Mouse (Mus musculus) embryonic facial prominence, embryonic 10.5 days (tissue): ENCODE measurements around the gene 1500009C09Rik. TPM values are rescaled to one million over a fixed set of nuclear protein-coding genes. Genes with fewer than 3 reads are reported as not detected.
"Not testable (repeated sequence)": the region's sequence is repeated elsewhere in the genome, so short reads cannot be mapped to it uniquely, and the experiment has no call there.

Experiments
- DNase-seq: peaks from one replicate; pipeline ENCODE4 v3.0.0-alpha.2; 2017; ENCODE audit warnings: low spot score
- H3K27ac ChIP-seq: fragments of 300-500 bp; sonication (generic); replicated peaks from 2 replicates; pipeline ENCODE4 v1.5.1; 2016; ENCODE audit warnings: mild to moderate bottlenecking
- H3K27me3 ChIP-seq: fragments of 300-500 bp; sonication (generic); replicated peaks from 2 replicates; pipeline ENCODE4 v1.6.1; 2016; ENCODE audit warnings: low read depth, mild to moderate bottlenecking; ENCODE audit not compliant: poor library complexity, severe bottlenecking
- H3K36me3 ChIP-seq: fragments of 300-500 bp; sonication (generic); replicated peaks from 2 replicates; pipeline ENCODE4 v1.6.1; 2016; ENCODE audit warnings: mild to moderate bottlenecking, moderate library complexity
- H3K4me1 ChIP-seq: fragments of 300-500 bp; sonication (generic); 2 replicates; pipeline ENCODE4 v1.6.1; 2016
- H3K4me3 ChIP-seq: fragments of 300-500 bp; sonication (generic); 2 replicates; pipeline ENCODE4 v1.5.1; 2016; ENCODE audit warnings: mild to moderate bottlenecking, moderate library complexity
- H3K9me3 ChIP-seq: fragments of 300-500 bp; sonication (generic); 2 replicates; pipeline ENCODE4 v1.6.1; 2016; ENCODE audit warnings: mild to moderate bottlenecking
- WGBS: fragments of 180-500 bp; shearing (Covaris S2); methylation state at CpG from one replicate; pipeline ENCODE4 v1.1.7; 2016; 5-methylcytosine and 5-hydroxymethylcytosine counted together
- polyA plus RNA-seq: library from polyadenylated mRNA; unstranded; fragments of >200 nt; fragmentation: Nextera tagmentation; extraction: Ambion mirVana; gene quantifications from 2 replicates; pipeline ENCODE4 v1.2.1, GENCODE M21; 2016

1500009C09Rik gene
- polyA plus RNA-seq, 1 experiment from 2014 or later: not detected

DNA sequence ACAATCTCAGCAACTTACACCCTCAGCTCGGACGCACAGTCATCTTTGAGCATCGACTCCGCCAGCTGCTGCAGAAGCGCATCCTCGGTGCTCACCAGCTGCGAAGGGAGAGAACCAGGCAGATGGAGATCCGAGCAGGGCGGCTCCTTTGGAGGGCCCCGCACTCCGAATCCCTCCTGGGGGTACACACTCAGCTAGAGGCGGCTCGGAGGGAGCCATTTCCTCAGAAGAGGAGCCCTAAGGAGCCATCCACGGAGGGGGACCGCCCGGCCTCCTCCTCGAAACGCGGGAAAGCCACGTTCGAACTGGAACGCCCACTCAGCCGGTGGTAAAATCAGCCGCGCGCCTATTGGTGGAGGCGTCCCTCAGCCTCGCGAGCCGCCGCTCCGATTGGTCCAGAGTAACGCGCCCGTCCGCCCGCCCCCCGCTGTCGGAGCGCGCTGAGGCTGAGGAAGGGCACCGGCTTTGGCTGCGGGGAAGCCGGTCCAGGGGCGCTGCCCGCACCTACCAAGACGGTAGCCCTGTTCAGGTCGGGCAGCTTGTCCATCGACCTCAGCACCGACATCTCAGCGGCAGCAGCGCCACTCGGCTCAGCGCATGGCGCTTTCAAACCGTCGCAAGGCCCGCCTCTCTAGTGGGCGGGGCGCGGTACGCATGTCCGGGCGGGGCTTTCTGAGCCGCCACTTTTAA lies 7.9 kb upstream of the 1500009C09Rik start, which contains the start of gene Cenpm:
Cenpm (minus strand) TSS at position 634 of the 690 bp plus-strand sequence.
- Histone ChIP-seq H3K4me1 (peaks cover 11% of the 10 kb centered on the region), H3K4me3 (peak within 1 kb of the TSS; percentile 73), H3K27ac (peak within 1 kb of the TSS; percentile 92), H3K36me3 (peaks cover 5% of the 10 kb centered on the region), H3K27me3 (no peaks in the 10 kb centered on the region), H3K9me3 (no peaks in the 10 kb centered on the region)
- DNase-seq: peak; percentile 95
- WGBS: under 1% methylated on average over 65 of the region's 65 CpGs

DNA sequence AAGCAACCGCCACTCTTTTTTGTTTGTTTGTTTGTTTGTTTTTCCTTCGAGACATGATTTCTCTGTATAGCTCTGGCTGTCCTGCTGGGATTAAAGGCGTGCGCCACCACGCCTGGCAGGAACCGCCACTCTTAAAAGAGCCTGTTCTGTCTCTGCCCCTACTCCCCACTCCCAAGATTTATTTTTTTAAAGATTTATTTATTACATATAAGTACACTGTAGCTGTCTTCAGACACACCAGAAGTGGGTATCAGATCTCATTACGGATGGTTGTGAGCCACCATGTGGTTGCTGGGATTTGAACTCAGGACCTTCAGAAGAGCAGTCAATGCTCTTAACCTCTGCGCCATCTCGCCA lies 7.4 kb upstream of the 1500009C09Rik start:
- DNase-seq, H3K36me3 ChIP-seq, H3K27me3 ChIP-seq, H3K9me3 ChIP-seq: not testable (repeated sequence)
- peaks cover 11% of the 10 kb centered on the region for H3K4me1 ChIP-seq
- 23% methylated on average over 9 of the region's 9 CpGs for WGBS
- H3K27ac ChIP-seq: peak overlapping the region; percentile 92
- peak overlapping the region; percentile 73 for H3K4me3 ChIP-seq

DNA sequence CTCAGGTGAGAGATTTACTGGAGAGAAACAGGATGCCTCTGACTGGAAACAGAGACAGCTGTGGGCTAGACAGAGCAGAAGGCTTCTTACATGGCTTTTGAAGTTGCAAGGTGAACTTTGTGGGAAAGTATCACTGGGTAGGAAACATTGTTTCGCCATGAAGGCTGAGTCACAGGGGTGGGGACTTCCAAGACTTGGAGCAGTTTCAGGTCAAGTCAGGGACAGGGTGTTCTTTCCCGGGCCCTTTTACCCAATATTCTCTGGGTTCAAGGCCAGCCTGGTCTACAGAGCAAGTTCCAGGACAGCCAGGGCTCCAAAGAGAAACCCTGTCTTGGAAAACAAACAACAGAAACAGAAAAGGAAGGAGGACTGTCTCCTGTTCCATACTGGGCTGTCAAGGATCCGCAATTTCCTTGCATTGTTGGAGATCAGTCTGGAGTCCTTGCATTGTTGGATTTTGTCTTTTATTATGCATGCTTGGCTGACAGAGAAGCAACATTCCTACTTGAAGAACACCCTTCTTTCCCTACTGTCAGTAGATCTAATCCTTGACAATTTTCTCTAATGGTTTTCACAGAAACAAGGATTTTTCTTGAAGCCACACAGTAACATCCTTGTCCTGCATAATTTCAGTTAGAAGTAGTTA lies 4.9 kb upstream of the 1500009C09Rik start:
- Histone ChIP-seq H3K27me3 (no peaks in the 10 kb centered on the region), H3K4me1 (peaks cover 11% of the 10 kb centered on the region), H3K4me3 (no peak overlapping the region), H3K36me3 (no peaks in the 10 kb centered on the region), H3K9me3 (peaks cover 3% of the 10 kb centered on the region; the same call in 1 of the 2 replicates), H3K27ac (no peak overlapping the region)
- DNase-seq: no peak
- 81% methylated on average over 3 of the region's 3 CpGs for WGBS

DNA sequence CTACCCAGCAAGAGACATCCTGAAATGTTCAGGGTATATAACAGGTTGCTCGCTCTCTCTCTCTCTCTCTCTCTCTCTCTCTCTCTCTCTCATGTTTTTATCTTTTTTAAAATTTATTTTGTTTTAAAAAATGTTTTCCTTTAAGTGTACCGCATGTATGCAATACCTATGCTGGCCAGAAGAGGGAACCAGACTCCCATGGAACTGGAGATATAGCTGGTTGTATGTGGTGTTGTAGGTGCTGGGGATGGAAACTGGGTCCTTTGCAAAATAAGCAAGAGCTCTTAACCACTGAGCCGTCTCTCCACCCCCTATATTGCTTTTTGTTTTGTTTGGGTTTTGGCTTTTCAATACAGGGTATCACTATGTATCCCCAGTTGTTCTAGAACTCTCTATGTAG lies 618 bp upstream of the 1500009C09Rik start:
- WGBS: 93% methylated on average over 3 of the region's 3 CpGs
- peaks cover 15% of the 10 kb centered on the region for H3K4me1 ChIP-seq
- H3K4me3 ChIP-seq: no peak overlapping the region
- H3K9me3 ChIP-seq: peaks cover 3% of the 10 kb centered on the region; the same call in 1 of the 2 replicates
- H3K27ac ChIP-seq: no peak overlapping the region
- no peak for DNase-seq
- H3K36me3 ChIP-seq: no peaks in the 10 kb centered on the region
- peaks cover 6% of the 10 kb centered on the region; the same call in 1 of the 2 replicates for H3K27me3 ChIP-seq

DNA sequence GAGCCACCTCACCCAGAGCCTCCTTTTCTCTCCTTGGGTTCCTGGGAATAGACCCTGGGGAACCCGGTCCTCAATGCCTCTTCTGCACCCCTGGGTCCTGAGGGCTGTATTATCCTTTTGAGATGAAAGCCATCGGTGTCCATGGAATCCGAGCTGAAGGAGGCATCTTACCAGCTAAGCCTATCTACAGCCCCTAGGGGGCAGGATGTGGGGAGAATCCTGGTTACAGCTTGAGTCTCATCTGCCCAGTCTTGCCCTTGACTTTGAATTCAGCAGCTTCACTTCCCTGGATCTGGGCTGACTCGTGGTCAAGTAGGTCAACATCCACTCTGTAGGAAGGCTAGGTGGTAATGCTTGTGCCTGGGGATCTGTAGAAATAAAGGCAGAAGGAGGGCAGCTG lies 3.1 kb downstream of the 1500009C09Rik start:
- H3K4me3 ChIP-seq: no peak overlapping the region
- peaks cover 3% of the 10 kb centered on the region; the same call in 1 of the 2 replicates for H3K9me3 ChIP-seq
- H3K27ac ChIP-seq: no peak overlapping the region
- peaks cover 16% of the 10 kb centered on the region for H3K27me3 ChIP-seq
- H3K4me1 ChIP-seq: peaks cover 22% of the 10 kb centered on the region
- DNase-seq: no peak
- 46% methylated on average over 4 of the region's 4 CpGs for WGBS
- no peaks in the 10 kb centered on the region for H3K36me3 ChIP-seq

DNA sequence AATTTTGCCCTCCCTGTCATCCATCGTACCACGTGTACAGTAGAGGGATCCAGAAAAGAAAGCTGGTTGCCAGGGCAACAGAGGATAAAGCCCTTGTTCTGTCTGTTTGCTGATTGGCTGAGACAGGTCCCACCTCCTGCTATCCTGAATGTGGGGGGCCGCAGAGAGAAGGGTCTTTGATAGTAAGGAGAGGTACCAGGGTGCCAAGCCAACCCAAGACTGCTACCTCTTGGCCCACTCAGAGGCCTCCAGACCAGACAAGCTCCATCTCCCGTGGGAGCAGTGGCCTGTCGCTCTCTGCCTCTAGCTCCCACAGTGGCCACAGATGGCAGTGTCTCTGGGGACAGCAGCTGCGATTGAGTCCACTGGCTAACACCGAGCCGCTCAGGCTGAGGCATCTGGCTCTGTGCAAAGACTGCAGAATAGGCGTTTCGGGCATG lies 3.8 kb downstream of the 1500009C09Rik start:
- DNase-seq: peak; percentile 36
- peak overlapping the region; percentile 57 for H3K27ac ChIP-seq
- no peaks in the 10 kb centered on the region for H3K36me3 ChIP-seq
- H3K4me3 ChIP-seq: peak overlapping the region; percentile 42; the same call in 1 of the 2 replicates
- H3K27me3 ChIP-seq: peaks cover 21% of the 10 kb centered on the region
- peaks cover 3% of the 10 kb centered on the region; the same call in 1 of the 2 replicates for H3K9me3 ChIP-seq
- WGBS: 21% methylated on average over 10 of the region's 10 CpGs
- peaks cover 22% of the 10 kb centered on the region for H3K4me1 ChIP-seq

DNA sequence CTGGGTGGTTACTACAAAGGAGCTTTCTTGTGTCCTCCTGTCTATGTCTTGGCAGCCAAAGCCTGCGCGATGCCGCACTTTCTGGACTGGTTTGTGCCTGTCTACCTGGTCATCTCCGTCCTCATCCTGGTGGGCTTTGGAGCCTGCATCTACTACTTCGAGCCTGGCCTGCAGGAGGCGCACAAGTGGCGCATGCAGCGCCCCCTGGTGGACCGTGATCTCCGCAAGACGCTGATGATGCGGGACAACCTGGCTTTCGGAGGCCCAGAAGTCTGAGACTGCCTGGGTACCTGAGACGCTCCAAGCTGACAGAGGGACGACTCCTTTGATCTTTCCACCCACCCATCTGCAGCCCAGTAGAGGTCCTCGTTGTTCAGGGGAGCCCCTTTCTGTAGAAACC lies 7.3 kb downstream of the 1500009C09Rik start:
- Histone ChIP-seq H3K4me1 (peaks cover 24% of the 10 kb centered on the region), H3K27me3 (peaks cover 36% of the 10 kb centered on the region), H3K9me3 (no peaks in the 10 kb centered on the region), H3K36me3 (no peaks in the 10 kb centered on the region), H3K27ac (no peak overlapping the region), H3K4me3 (no peak overlapping the region)
- WGBS: 11% methylated on average over 16 of the region's 16 CpGs
- peak; percentile 86 for DNase-seq

DNA sequence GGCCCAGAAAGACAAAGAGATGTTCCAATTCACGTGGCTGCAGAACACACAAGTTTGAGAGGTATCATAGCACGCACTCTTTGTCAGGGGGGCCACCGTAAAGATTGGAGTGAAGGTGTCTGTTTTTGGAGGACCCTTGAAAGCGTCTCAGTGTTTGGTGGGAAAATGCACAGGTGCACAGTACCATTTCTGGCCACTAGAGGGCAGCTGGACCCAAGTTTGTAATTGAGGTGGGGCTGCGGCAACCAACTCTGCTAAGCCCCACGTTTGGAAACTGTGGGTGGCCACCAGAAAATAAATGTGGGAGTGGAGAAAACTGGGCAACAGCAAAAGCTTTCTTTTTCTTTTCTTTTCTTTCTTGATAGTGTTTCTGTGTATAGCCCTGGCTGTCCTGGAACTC lies 14.2 kb downstream of the 1500009C09Rik start:
- Histone ChIP-seq H3K36me3 (no peaks in the 10 kb centered on the region), H3K27me3 (peaks cover 27% of the 10 kb centered on the region), H3K27ac (no peak overlapping the region), H3K4me1 (peaks cover 18% of the 10 kb centered on the region), H3K4me3 (no peak overlapping the region), H3K9me3 (no peaks in the 10 kb centered on the region)
- peak; percentile 77 for DNase-seq
- 14% methylated on average over 6 of the region's 6 CpGs for WGBS

DNA sequence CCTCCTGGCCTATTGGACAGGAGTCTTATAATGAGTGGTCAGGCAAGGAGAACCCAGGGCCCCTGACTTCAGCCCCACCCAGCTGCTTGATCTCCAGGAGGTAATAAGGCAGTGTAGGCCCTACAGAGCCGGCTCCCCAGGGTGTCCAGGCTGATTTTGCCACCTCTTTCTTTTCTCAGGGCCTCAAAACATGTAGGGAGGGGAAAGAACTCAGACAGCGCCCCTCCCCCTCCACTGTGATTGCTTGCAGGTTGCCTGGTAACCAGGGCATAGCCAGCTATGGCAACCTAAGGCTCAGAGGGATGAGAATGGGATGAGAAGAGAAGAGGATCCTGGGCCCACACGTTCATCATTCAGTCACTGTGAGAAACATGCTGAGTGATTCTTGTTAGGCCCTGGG lies 16.0 kb downstream of the 1500009C09Rik start:
- Histone ChIP-seq H3K27ac (0 out of 2 replicates have a peak overlapping the region, but pooled peaks have one; percentile 8), H3K9me3 (no peaks in the 10 kb centered on the region), H3K36me3 (no peaks in the 10 kb centered on the region), H3K4me1 (peaks cover 18% of the 10 kb centered on the region), H3K4me3 (no peak overlapping the region), H3K27me3 (peaks cover 37% of the 10 kb centered on the region)
- DNase-seq: peak; percentile 44
- WGBS: 34% methylated on average over 3 of the region's 3 CpGs

DNA sequence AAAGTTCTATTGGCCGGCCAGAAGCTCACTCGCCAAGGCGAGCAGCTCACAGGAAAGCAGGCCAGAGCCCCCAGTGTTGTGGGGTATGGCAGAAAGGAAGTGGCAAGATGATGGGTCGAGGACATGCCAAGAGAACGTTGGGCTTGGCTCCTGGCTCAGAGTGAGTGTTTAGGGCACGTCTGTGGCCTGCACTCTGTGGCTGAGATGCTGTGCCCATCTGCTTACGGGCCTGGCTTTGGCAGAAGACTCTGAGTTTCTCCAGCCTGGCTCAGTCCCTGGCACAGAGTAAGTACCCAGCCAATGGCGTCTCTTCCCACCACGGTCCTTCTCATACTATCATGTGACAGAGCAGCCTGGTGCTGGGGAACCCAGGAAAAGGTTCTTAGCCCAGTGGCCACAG lies 16.6 kb downstream of the 1500009C09Rik start:
- Histone ChIP-seq H3K4me3 (no peak overlapping the region), H3K9me3 (no peaks in the 10 kb centered on the region), H3K27me3 (peaks cover 43% of the 10 kb centered on the region), H3K36me3 (no peaks in the 10 kb centered on the region), H3K27ac (no peak overlapping the region), H3K4me1 (peaks cover 18% of the 10 kb centered on the region)
- 87% methylated on average over 9 of the region's 9 CpGs for WGBS
- no peak for DNase-seq

DNA sequence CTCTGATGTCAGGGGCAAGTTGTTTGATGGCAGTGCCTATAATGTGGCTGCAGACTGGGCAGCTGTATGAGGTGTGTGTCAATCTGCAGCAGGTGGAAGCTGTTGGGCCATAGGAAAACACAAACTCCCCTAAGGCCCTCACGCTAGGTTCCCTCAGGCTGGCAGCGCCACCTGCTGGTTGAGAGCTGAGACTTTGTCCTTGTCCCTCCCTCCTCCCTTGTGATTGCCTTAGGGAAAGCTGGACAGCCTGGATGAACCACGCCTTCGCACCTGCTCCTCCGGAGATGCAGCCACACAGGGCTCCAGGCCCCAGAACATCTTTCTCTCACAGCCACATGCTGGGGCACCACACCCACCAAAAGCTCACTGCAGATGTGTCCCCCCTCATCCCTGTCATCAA lies 19.0 kb downstream of the 1500009C09Rik start:
- Histone ChIP-seq H3K27ac (no peak overlapping the region), H3K27me3 (peaks cover 56% of the 10 kb centered on the region)

DNA sequence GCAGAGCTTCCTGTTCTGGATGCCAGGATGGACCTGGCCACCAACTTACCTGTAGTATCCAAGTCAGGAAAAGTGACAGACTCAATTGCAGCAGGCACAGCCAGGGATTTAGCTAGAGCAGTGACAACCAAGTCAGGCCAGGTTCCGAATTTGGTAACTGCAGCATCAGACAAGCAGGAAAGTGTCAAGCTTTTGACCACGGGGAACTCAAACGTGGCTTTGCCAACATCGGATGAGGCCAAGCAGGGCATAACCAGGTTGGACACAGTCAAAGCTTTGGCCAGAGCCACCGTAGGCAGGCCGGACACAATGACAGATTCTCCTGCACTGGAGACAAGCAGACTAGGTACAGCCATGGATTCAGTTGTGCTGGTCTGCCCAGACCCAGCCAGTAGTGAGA lies 20.1 kb downstream of the 1500009C09Rik start:
- Histone ChIP-seq H3K27me3 (peaks cover 56% of the 10 kb centered on the region), H3K36me3 (peaks cover 4% of the 10 kb centered on the region; the same call in 1 of the 2 replicates), H3K27ac (no peak overlapping the region), H3K4me3 (no peak overlapping the region), H3K9me3 (no peaks in the 10 kb centered on the region), H3K4me1 (peaks cover 44% of the 10 kb centered on the region)
- no peak for DNase-seq
- 89% methylated on average over 6 of the region's 6 CpGs for whole genome bisulfite sequencing

More for the DNA sequence above, 19.0 kb downstream of the 1500009C09Rik start:
- Histone ChIP-seq H3K4me1 (peaks cover 33% of the 10 kb centered on the region), H3K9me3 (no peaks in the 10 kb centered on the region), H3K4me3 (no peak overlapping the region), H3K36me3 (no peaks in the 10 kb centered on the region)
- 5% methylated on average over 5 of the region's 5 CpGs for WGBS
- peak; percentile 82 for DNase-seq

DNA sequence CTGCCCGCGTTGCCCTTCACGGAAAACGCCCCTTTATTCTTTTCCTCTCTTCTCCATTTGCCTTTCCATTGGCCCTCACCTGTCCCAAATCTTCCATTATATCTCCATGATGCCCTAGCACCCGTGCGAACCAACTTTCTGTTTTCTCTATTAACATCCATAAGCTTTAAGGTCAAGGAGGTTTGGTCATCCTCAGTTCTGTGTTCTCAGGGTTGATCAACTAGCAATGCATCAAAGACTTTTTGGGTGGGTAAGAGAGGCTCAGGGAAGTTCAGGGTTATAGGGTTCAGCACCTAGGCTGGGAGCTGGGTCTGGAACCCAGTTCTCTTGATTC lies 22.4 kb downstream of the 1500009C09Rik start, which contains the start of gene Sept3:
Sept3 (plus strand) TSS at position 301 of the 334 bp plus-strand sequence.
- peaks cover 33% of the 10 kb centered on the region for H3K4me1 ChIP-seq
- peaks cover 26% of the 10 kb centered on the region for H3K36me3 ChIP-seq

More for the DNA sequence above, 22.4 kb downstream of the 1500009C09Rik start, which contains the start of gene Sept3:
- WGBS: 31% methylated on average over 6 of the region's 6 CpGs
- no peaks in the 10 kb centered on the region for H3K9me3 ChIP-seq
- peak within 1 kb of the TSS; percentile 89 for H3K27ac ChIP-seq
- peak within 1 kb of the TSS; percentile 83 for H3K4me3 ChIP-seq
- no peak for DNase-seq
- H3K27me3 ChIP-seq: peaks cover 52% of the 10 kb centered on the region
